Mouse (Mus musculus): ENCODE measurements around the gene Lrrc49.

The Lrrc49 gene

DNA sequence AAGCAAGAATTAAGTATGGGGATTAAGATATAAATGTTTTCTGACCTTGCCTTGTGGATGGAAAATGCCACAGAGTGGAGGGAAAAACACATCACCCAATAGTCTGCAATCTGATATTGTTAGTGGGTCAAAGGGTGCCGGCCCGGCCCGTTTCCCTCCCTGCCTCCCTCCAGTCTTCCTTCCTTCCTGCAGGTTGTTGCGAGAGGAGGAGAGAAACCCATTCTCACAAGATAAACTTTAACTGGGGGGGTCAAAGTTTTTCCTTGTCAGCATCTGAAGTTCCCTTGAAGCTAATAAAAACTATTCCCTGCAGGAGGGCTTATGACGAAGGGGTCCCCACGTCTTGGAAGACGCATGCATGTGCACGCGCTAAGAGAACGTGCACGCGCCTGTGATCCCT lies 157.6 kb downstream of the Lrrc49 start:
- DNase-seq (ENCODE audit: low spot score): no peak

- no peak for DNase-seq (ENCODE audit: low spot score)
Observed at GRCm38 (mm10) chr9:60529348-60530243, 158.4 kb downstream of the Lrrc49 start.

DNA sequence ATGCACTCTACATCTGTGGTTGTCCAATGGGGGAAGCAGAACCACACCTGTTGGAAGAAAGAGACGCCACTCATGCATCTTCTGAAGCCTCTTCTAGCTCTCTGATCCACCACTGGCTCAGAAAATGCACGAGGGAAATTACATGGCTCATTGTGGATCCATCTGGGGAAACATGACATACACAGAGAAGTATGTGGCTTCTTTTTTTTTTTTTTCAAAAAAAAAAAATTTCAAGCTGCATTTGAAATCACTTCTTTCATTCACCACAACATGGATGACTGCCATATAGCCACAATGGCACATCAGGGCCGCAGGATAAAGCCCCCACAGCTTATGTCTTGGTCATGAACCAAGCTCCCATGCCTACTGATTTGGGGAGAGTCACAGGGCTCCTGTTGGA lies 159.7 kb downstream of the Lrrc49 start:
- no peak for DNase-seq (ENCODE audit: low spot score)

GRCm38 (mm10) chr9:60527836-60528235 lies 160.1 kb downstream of the Lrrc49 start:
- DNase-seq (ENCODE audit: low spot score): no peak

DNA sequence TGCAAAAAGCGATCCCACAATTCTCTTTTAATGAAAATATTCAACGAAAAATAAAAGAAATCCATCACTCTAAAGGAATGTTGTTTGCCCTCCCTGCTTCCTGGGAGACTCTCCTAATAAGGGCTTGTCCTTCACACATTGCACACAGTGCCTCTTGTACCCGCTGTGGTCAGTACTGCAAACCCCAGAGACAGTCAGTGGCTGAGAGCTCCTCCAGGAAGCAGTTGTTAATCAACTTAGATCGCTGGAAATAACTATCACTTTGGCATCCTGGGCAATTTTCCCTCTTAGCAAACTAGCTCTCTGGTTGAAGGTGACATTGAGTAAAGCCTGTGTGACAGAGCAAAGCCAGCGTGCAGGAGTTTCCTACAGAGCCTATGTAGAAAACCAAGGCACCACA lies 160.9 kb downstream of the Lrrc49 start:
- DNase-seq (ENCODE audit: low spot score): no peak

DNA sequence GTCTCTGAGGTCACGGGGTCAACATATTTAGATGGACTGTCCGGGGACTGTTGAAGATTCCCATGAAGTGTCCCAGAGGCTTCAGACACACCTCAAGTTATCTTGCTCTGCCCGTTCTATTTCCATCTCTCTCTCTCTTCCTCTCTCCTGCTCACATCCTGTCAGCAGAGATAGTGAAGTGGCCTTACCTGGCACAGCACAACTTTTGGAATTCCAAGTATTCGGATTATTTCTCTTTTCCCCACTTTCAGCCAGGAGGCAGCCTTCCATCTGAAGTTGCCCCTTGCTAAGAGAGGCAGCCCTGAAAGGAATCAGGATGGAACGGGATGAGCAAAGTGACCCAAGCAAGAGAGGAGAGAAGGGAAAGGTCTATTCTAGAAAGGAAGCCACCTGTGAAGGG lies 161.8 kb downstream of the Lrrc49 start:
- DNase-seq (ENCODE audit: low spot score): no peak

GRCm38 (mm10) chr9:60521806-60522264 lies 166.1 kb downstream of the Lrrc49 start, which contains the start of gene Thsd4:
Thsd4 (minus strand) TSS chr9:60522046.
- DNase-seq (ENCODE audit: low spot score): peak; percentile 72

DNA sequence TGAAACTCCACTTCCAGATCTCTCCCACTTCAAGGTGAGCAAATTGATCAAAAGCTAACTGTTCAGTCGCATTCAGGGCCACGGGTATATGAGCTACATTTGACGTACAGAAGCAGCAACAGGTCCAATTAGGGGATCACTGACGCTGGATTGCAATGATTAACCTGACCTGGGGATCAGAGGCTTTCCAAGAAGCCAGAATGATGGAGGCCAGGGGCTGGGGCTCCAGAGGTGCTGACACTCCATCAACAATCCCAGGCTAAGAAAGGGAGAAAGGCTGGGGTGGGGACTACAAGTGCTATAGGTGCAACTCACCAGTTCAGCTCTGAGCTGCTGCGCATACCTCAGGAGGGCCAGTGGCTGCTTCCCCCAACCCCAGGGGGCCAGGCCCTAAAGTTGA lies 166.8 kb downstream of the Lrrc49 start:
- DNase-seq (ENCODE audit: low spot score): no peak

- DNase-seq (ENCODE audit: low spot score): no peak
Observed at GRCm38 (mm10) chr9:60519601-60520000, 168.4 kb downstream of the Lrrc49 start.
